Mouse (Mus musculus) cortical plate, adult 2 months (tissue): Measurements from ENCODE around the gene Umps.

Experiments used
- CTCF ChIP-seq: fragments of 200-500 bp; IDR thresholded peaks from 2 replicates; pipeline ENCODE4 v1.5.1; 2011; ENCODE audit warnings: mild to moderate bottlenecking, control low read depth, low read length; ENCODE audit not compliant: insufficient read depth; ENCODE audit errors: extremely low read depth
- POLR2A ChIP-seq: fragments of 200-500 bp; IDR thresholded peaks from 2 replicates; pipeline ENCODE4 v1.6.1; 2011; ENCODE audit warnings: mild to moderate bottlenecking, low read length, control low read depth; ENCODE audit not compliant: insufficient read depth; ENCODE audit errors: extremely low read depth

DNA sequence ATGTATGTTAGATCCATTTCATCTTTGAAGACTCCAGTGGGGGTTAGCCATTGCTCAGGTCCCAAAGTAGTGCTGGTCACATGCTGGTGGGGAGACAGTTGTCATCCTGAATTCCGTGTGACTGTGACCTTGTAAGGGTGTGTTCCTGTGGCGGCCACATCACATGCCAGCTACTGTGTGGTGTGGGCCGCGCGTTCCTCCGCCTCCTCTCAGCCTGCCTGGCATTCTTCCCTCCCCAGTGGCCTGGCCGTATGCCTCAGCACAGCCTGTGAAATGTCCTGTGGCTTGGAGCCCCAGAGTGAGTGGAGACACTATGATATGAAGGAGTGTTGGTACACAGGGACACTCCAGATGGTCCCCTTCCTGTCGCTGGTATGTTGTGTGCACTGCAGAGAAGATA lies 29.3 kb downstream of the Umps start:
- TF ChIP-seq CTCF (no peak), POLR2A (no peak)
